In genomic region chr4:139115721-139116120, GRCm38 (mm10) we compare ENCODE assay signal across 13 mouse cellular contexts. TPM values are rescaled to one million over a fixed set of nuclear protein-coding genes. Genes with fewer than 3 reads are reported as not detected.
DNase-seq lines count a peak whose midpoint lies in the region; ATAC-seq and TF ChIP-seq lines count a peak whose summit lies in the region.
"Had no signal": no experiment of that assay in that cellular context is flagged by ENCODE, and none has a peak within 500 bp of the region (broad histone marks: within the 10 kb centered on the region; RNA-seq: fewer than 3 reads in every experiment).

No protein-coding gene starts in this region.

- H3K4me3 ChIP-seq in forebrain, postnatal 0 days (ENCODE audit: low read depth, low read length) = no peak overlapping the region
- H3K4me3 ChIP-seq in forebrain, embryonic 10.5 days = no peak overlapping the region
- H3K4me3 ChIP-seq in lung, postnatal 0 days (ENCODE audit: low read depth, low read length) = no peak overlapping the region
- no peak overlapping the region for H3K4me3 ChIP-seq in liver, adult 2 months (ENCODE audit: insufficient read depth, low read depth, low read length)
- H3K4me3 ChIP-seq: forebrain, embryonic 13.5 days had no signal

- no peak for ATAC-seq in forebrain, postnatal 0 days
- ATAC-seq in lung, postnatal 0 days = no peak
- ATAC-seq: inflammation-experienced regulatory T-cells, adult 6 months had no signal

- TF ChIP-seq CTCF in forebrain, postnatal 0 days (IDR thresholded peaks at IDR 0.05; ENCODE audit: low read depth) = peak; percentile 48
- peak; percentile 52 for TF ChIP-seq CTCF in lung, postnatal 0 days (IDR thresholded peaks at IDR 0.05)
- TF ChIP-seq CTCF in liver, adult 2 months (IDR thresholded peaks at IDR 0.05; ENCODE audit: low read depth, low read length) = peak; percentile 26; the same call in 1 of the 2 replicates

- no peaks in the 10 kb centered on the region for H3K36me3 ChIP-seq in forebrain, postnatal 0 days (ENCODE audit: insufficient read depth)
- no peaks in the 10 kb centered on the region; the same call in 1 of the 2 replicates for H3K36me3 ChIP-seq in forebrain, embryonic 10.5 days (replicated peaks)
- H3K36me3 ChIP-seq in lung, postnatal 0 days (ENCODE audit: insufficient read depth, low read length) = no peaks in the 10 kb centered on the region
- H3K36me3 ChIP-seq in liver, adult 2 months (ENCODE audit: control insufficient read depth, insufficient read depth, low read length) = no peaks in the 10 kb centered on the region

- TF ChIP-seq POLR2A in liver, adult 2 months (IDR thresholded peaks at IDR 0.05; ENCODE audit: extremely low read depth, insufficient read depth, low read length) = no peak

- no peak for DNase-seq in forebrain, postnatal 0 days
- DNase-seq in forebrain, embryonic 10.5 days (ENCODE audit: extremely low spot score, low spot score) = no peak
- DNase-seq in lung, postnatal 0 days (ENCODE audit: low spot score) = no peak
- no peak for DNase-seq in lung, postnatal 25 days (ENCODE audit: low spot score)
- DNase-seq in ES-CJ7 (ENCODE audit: low read depth, low spot score) = peak; percentile 74
- no peak for DNase-seq in liver, adult 2 months (ENCODE audit: extremely low read depth, low read depth, low spot score)
- no peak for DNase-seq in urinary bladder, postnatal 10 days (ENCODE audit: low spot score)
- no peak for DNase-seq in cerebellum, postnatal 36 days

- WGBS in forebrain, postnatal 0 days = 76% methylated on average over 5 of the region's 5 CpGs
- whole genome bisulfite sequencing in forebrain, embryonic 10.5 days = 95% methylated on average over 5 of the region's 5 CpGs
- WGBS in lung, postnatal 0 days = 92% methylated on average over 5 of the region's 5 CpGs
- 95% methylated on average over 5 of the region's 5 CpGs for WGBS in liver, adult 2 months

- H3K4me2 ChIP-seq in forebrain, postnatal 0 days (ENCODE audit: low read depth) = no peak overlapping the region
- no peak overlapping the region for H3K4me2 ChIP-seq in lung, postnatal 0 days (replicated peaks; ENCODE audit: low read depth, low read length)
- H3K4me2 ChIP-seq: forebrain, embryonic 13.5 days had no signal

- H3K9me3 ChIP-seq in forebrain, postnatal 0 days (ENCODE audit: low read length) = no peaks in the 10 kb centered on the region
- no peaks in the 10 kb centered on the region for H3K9me3 ChIP-seq in forebrain, embryonic 10.5 days
- no peaks in the 10 kb centered on the region for H3K9me3 ChIP-seq in lung, postnatal 0 days (ENCODE audit: low read length)
- H3K9me3 ChIP-seq: forebrain, embryonic 13.5 days had no signal

- H3K4me1 ChIP-seq in forebrain, postnatal 0 days (ENCODE audit: insufficient read depth) = no peaks in the 10 kb centered on the region
- peaks cover 41% of the 10 kb centered on the region for H3K4me1 ChIP-seq in forebrain, embryonic 10.5 days
- H3K4me1 ChIP-seq in lung, postnatal 0 days (ENCODE audit: insufficient read depth, low read depth, low read length) = peaks cover 13% of the 10 kb centered on the region; the same call in 1 of the 2 replicates
- H3K4me1 ChIP-seq in liver, adult 2 months (ENCODE audit: control insufficient read depth, insufficient read depth, low read length) = peaks cover 21% of the 10 kb centered on the region

- no peak for TF ChIP-seq EP300 in lung, postnatal 0 days (IDR thresholded peaks at IDR 0.05)

- no peaks in the 10 kb centered on the region for H3K27me3 ChIP-seq in forebrain, postnatal 0 days (ENCODE audit: insufficient read depth, low read length)
- H3K27me3 ChIP-seq in forebrain, embryonic 10.5 days (ENCODE audit: poor library complexity, severe bottlenecking) = no peaks in the 10 kb centered on the region
- no peaks in the 10 kb centered on the region for H3K27me3 ChIP-seq in lung, postnatal 0 days (replicated peaks; ENCODE audit: insufficient read depth, low read length)
- H3K27me3 ChIP-seq in liver, adult 2 months (ENCODE audit: control insufficient read depth, insufficient read depth, low read length) = no peaks in the 10 kb centered on the region
- H3K27me3 ChIP-seq: forebrain, embryonic 13.5 days had no signal

- no peak overlapping the region for H3K27ac ChIP-seq in forebrain, postnatal 0 days (ENCODE audit: low read depth, low read length)
- no peak overlapping the region for H3K27ac ChIP-seq in forebrain, embryonic 10.5 days
- no peak overlapping the region for H3K27ac ChIP-seq in lung, postnatal 0 days (ENCODE audit: low read length)
- H3K27ac ChIP-seq in liver, adult 2 months (replicated peaks; ENCODE audit: insufficient read depth, low read depth, low read length) = no peak overlapping the region

- H3K79me2 ChIP-seq in liver, adult 2 months (ENCODE audit: control insufficient read depth, insufficient read depth, low read length) = peaks cover 54% of the 10 kb centered on the region

- H3K9ac ChIP-seq in forebrain, postnatal 0 days = no peak overlapping the region
- H3K9ac ChIP-seq in lung, postnatal 0 days (replicated peaks; ENCODE audit: low read depth) = no peak overlapping the region
- H3K9ac ChIP-seq in liver, adult 2 months (ENCODE audit: low read depth, low read length) = no peak overlapping the region
- H3K9ac ChIP-seq: forebrain, embryonic 13.5 days had no signal

RNA-seq across cellular contexts. Expression of gene Minos1, which starts 15.2 kb away (rescaled TPM):
- total RNA-seq in forebrain, postnatal 0 days (2014; rRNA removed) = 17.9 and 19.9 TPM in 2 replicates
- 412 and 532 TPM in 2 replicates for polyA plus RNA-seq in forebrain, postnatal 0 days (2015; fragmentation: Nextera tagmentation; extraction: Ambion mirVana)
- polyA plus RNA-seq in forebrain, embryonic 10.5 days (2016; fragmentation: Nextera tagmentation; extraction: Ambion mirVana) = 375 and 389 TPM in 2 replicates
- polyA plus RNA-seq in lung, postnatal 0 days (2015; fragmentation: Nextera tagmentation; extraction: Ambion mirVana) = 474 and 487 TPM in 2 replicates
- 45.2 and 55.5 TPM in 2 replicates for total RNA-seq in liver, adult 2 months (2014; rRNA removed)
- polyA plus RNA-seq in liver, adult 2 months (2012; rRNA removed) = 26.3 and 29.7 TPM in 2 replicates

RNA-seq across cellular contexts. Expression of gene Nbl1, which starts 22.9 kb away (rescaled TPM):
- 41.7 and 57.6 TPM in 2 replicates for total RNA-seq in forebrain, postnatal 0 days (2014; rRNA removed)
- 56.7 and 64.3 TPM in 2 replicates for polyA plus RNA-seq in forebrain, postnatal 0 days (2015; fragmentation: Nextera tagmentation; extraction: Ambion mirVana)
- 19.6 and 22.7 TPM in 2 replicates for polyA plus RNA-seq in forebrain, embryonic 10.5 days (2016; fragmentation: Nextera tagmentation; extraction: Ambion mirVana)
- 141 and 151 TPM in 2 replicates for polyA plus RNA-seq in lung, postnatal 0 days (2015; fragmentation: Nextera tagmentation; extraction: Ambion mirVana)
- 0.37 and 1.7 TPM in 2 replicates for total RNA-seq in liver, adult 2 months (2014; rRNA removed)
- 1.1 and 1.3 TPM in 2 replicates for polyA plus RNA-seq in liver, adult 2 months (2012; rRNA removed)

RNA-seq across cellular contexts. Expression of gene Htr6, which starts 40.4 kb away (rescaled TPM):
- 1.8 and 4.0 TPM in 2 replicates for total RNA-seq in forebrain, postnatal 0 days (2014; rRNA removed)
- polyA plus RNA-seq in forebrain, postnatal 0 days (2015; fragmentation: Nextera tagmentation; extraction: Ambion mirVana) = 0.67 TPM in 2 replicates
- polyA plus RNA-seq in forebrain, embryonic 10.5 days (2016; fragmentation: Nextera tagmentation; extraction: Ambion mirVana) = 0.07 and 0.12 TPM in 2 replicates
- polyA plus RNA-seq in lung, postnatal 0 days (2015; fragmentation: Nextera tagmentation; extraction: Ambion mirVana) = not detected in 2 replicates
- not detected in 2 replicates for total RNA-seq in liver, adult 2 months (2014; rRNA removed)
- polyA plus RNA-seq in liver, adult 2 months (2012; rRNA removed) = not detected in 2 replicates
- total RNA-seq: heart, adult 8-10 months had no signal
- polyA plus RNA-seq: inflammation-experienced regulatory T-cells, adult 6 months; lung, embryonic 16.5 days; stomach, embryonic 16.5 days had no signal

Comparison
In these comparisons a context has a peak if more than half of its experiments do, and no peak if none do; other contexts are left out.
1. RNA of gene Minos1, which starts 15.2 kb away (polyA plus RNA-seq): 474 to 487 TPM in lung, postnatal 0 days, 412 to 532 TPM in forebrain, postnatal 0 days and 375 to 389 TPM in forebrain, embryonic 10.5 days; 26.3 to 29.7 TPM in liver, adult 2 months; every median in the first group is over 10 times any median in the second.
2. Peak in every context shown above with its lines, with median percentiles within 50 percentile points of each other: CTCF ChIP-seq.